Mouse (Mus musculus) forebrain, embryonic 14.5 days (tissue): ENCODE data around the gene Sh3kbp1. TPM values are rescaled to one million over a fixed set of nuclear protein-coding genes. Genes with fewer than 3 reads are reported as not detected.

Source experiments
- ATAC-seq: fragments of 200-750 bp; cut with Nextera tagmentation; 2 replicates; pipeline ENCODE4 v1.8.0; 2017; ENCODE audit warnings: mild to moderate bottlenecking, moderate library complexity
- DNase-seq: peaks from one replicate; pipeline ENCODE4 v3.0.0-alpha.2; 2015; ENCODE audit warnings: low spot score
- H3K27ac ChIP-seq: fragments of 300-500 bp; sonication (generic); 2 replicates; pipeline ENCODE4 v1.5.1; 2014; ENCODE audit warnings: low read depth, mild to moderate bottlenecking, control low read depth, low read length, moderate library complexity
- H3K27me3 ChIP-seq: fragments of 300-500 bp; sonication (generic); replicated peaks from 2 replicates; pipeline ENCODE4 v1.6.1; 2014; ENCODE audit warnings: low read length, control low read depth, mixed read lengths; ENCODE audit not compliant: control insufficient read depth, insufficient read depth
- H3K36me3 ChIP-seq: fragments of 300-500 bp; sonication (generic); 2 replicates; pipeline ENCODE4 v1.6.1; 2014; ENCODE audit warnings: low read length, control low read depth; ENCODE audit not compliant: control insufficient read depth, insufficient read depth
- H3K4me1 ChIP-seq: fragments of 300-500 bp; sonication (generic); 2 replicates; pipeline ENCODE4 v1.6.1; 2014; ENCODE audit warnings: antibody characterized with exemption, low read length, control low read depth; ENCODE audit not compliant: control insufficient read depth, insufficient read depth
- H3K4me2 ChIP-seq: fragments of 300-500 bp; sonication (generic); 2 replicates; pipeline ENCODE4 v1.6.1; 2014; ENCODE audit warnings: mild to moderate bottlenecking, control low read depth, low read length
- H3K4me3 ChIP-seq: fragments of 300-500 bp; sonication (generic); 2 replicates; pipeline ENCODE4 v1.5.1; 2014; ENCODE audit warnings: low read depth, low read length, control low read depth
- H3K9ac ChIP-seq: fragments of 300-500 bp; sonication (generic); 2 replicates; pipeline ENCODE4 v1.6.1; 2014; ENCODE audit warnings: mild to moderate bottlenecking, low read length, control low read depth, moderate library complexity
- H3K9me3 ChIP-seq: fragments of 300-500 bp; sonication (generic); replicated peaks from 2 replicates; pipeline ENCODE4 v1.6.1; 2016; ENCODE audit warnings: low read length, control low read depth, mixed read lengths; ENCODE audit not compliant: control insufficient read depth
- WGBS: fragments of 180-500 bp; shearing (Covaris S2); extraction: QIAGEN DNeasy Blood & Tissue Kit; methylation state at CpG from one replicate; pipeline ENCODE4 v1.1.7; 2014; 5-methylcytosine and 5-hydroxymethylcytosine counted together
- polyA plus RNA-seq: library from polyadenylated mRNA; unstranded; fragments of >200 nt; fragmentation: Nextera tagmentation; extraction: Ambion mirVana; gene quantifications from 2 replicates; pipeline ENCODE4 v1.2.1, GENCODE M21; 2014

The Sh3kbp1 gene
- polyA plus RNA-seq, 1 experiment from 2014 or later: 38.7 TPM

DNA sequence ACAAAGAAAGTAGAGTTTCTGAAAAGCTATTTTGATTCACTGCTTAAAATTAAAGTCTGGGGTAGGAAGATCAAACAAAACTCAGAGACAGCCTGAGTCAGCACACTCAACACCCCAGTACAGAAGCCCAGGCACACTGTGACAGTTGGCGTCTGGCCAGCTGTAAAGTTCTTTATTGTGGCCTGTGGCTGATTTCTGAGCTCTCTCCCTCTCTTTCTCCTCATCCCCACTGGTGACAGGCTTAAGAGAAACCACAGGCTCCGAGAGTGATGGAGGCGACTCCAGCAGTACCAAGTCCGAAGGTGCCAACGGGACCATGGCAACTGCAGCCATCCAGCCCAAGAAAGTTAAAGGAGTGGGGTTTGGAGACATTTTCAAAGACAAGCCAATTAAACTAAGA lies 201.1 kb downstream of the Sh3kbp1 start:
- Histone ChIP-seq H3K4me2 (no peak overlapping the region), H3K27me3 (no peaks in the 10 kb centered on the region), H3K9me3 (no peaks in the 10 kb centered on the region), H3K36me3 (no peaks in the 10 kb centered on the region), H3K9ac (no peak overlapping the region), H3K4me3 (no peak overlapping the region), H3K4me1 (no peaks in the 10 kb centered on the region), H3K27ac (no peak overlapping the region)
- peak; percentile 23 for DNase-seq
- WGBS: 65% methylated on average over 5 of the region's 5 CpGs
- ATAC-seq: no peak

DNA sequence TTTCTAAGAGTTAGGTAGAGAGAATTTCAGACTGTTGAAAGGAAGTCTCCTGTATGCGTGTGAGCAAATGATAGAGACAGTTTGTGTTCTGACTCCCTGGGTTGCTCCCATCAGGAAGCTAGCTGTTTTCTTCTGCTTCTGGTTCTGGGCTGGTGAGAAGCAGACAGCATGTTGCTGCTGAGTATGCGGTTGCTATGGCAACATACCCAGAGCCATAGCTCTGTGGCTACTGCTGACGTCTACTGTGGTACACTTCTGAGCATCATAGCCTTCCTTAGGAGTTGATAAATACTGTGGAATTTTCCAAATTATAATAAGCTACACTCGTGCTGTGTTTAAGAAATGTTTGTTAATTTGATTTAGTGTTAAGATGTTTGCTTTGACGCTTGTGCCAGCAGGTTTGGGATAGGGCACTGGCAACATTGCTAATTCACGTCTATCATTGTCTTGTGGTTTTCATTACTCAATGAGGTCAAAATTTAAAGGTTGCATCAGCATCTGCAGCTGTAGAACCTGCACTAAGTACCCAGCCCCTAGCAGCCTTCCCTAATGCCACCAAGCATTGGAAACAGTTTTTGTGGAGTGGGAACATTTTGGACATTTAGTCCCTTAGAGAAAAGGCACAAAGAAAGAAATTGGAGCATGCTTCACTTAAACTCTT lies 202.2 kb downstream of the Sh3kbp1 start:
- Histone ChIP-seq H3K27ac (no peak overlapping the region), H3K9me3 (no peaks in the 10 kb centered on the region), H3K4me1 (no peaks in the 10 kb centered on the region), H3K4me2 (no peak overlapping the region), H3K9ac (no peak overlapping the region), H3K36me3 (no peaks in the 10 kb centered on the region), H3K4me3 (no peak overlapping the region), H3K27me3 (no peaks in the 10 kb centered on the region)
- WGBS: 54% methylated on average over 6 of the region's 6 CpGs
- DNase-seq (peak; percentile 76), ATAC-seq (peak; percentile 88)

DNA sequence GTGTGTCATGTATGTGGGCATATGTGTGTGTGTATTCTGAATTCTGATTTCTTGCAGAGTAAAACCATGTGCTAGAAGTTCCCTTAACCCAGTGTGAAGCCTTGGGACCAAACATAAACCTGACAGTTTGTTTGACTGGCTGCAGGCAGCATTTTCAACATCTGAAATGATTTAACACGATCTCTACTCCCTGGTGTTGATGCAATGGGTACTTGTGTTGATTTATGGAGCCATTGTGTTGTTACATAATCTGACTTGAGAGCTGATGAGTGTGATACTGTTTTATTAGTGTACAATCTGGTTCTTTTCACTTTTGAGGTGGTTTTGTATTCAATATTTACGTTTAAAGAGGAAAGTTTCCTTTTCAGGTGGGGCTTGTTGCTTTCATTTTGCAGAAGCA lies 204.1 kb downstream of the Sh3kbp1 start:
- H3K4me1 ChIP-seq: no peaks in the 10 kb centered on the region
- H3K4me2 ChIP-seq: no peak overlapping the region
- no peak overlapping the region for H3K9ac ChIP-seq
- DNase-seq: no peak
- no peak overlapping the region for H3K27ac ChIP-seq
- no peaks in the 10 kb centered on the region for H3K36me3 ChIP-seq
- H3K27me3 ChIP-seq: no peaks in the 10 kb centered on the region
- H3K4me3 ChIP-seq: no peak overlapping the region
- WGBS: 74% methylated on average over 2 of the region's 2 CpGs
- no peaks in the 10 kb centered on the region for H3K9me3 ChIP-seq
- no peak for ATAC-seq

DNA sequence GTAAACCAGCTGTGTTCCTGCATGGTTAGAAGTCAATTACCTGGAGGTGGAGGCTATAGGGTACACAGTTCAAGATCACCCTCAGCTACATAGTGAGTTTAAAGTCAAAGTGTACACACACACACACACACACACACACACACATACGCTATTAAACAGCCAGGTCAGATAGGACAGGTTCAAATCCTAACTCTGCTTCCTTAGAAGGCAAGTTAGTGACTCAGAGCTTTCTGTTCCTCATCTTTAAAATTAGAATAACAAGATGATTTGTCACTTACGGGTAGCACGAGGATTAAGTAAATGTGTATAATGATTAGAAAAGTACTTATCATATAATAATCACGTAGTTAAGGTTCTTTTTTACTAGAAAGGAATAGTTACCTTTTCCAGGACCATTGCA lies 208.2 kb downstream of the Sh3kbp1 start:
- ATAC-seq: no peak
- Histone ChIP-seq H3K27ac (no peak overlapping the region), H3K4me3 (no peak overlapping the region), H3K9ac (no peak overlapping the region), H3K4me1 (no peaks in the 10 kb centered on the region), H3K27me3 (no peaks in the 10 kb centered on the region), H3K36me3 (no peaks in the 10 kb centered on the region), H3K4me2 (no peak overlapping the region), H3K9me3 (no peaks in the 10 kb centered on the region)
- DNase-seq: no peak
- 92% methylated on average over 4 of the region's 4 CpGs for WGBS

DNA sequence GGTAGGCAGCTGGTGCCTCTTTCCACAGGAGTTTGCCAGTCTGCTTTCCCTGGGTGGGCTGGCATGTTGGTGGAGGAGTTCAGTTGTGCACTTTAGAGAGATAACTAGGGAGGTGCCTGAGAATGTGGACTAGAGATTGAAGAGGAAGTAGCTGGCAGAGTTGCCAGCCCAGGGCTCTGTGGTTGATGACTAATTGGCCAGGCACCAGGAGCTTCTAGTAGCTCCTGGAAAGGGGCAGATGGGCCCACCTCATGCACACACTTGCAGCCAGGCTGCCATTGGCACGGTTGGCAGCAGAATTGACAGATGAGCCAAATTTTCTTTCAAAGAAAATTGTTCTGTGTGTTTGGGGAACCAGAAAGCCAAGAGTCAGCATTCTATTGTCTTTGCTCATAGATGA lies 210.3 kb downstream of the Sh3kbp1 start:
- Histone ChIP-seq H3K4me1 (no peaks in the 10 kb centered on the region), H3K9me3 (no peaks in the 10 kb centered on the region), H3K4me2 (no peak overlapping the region), H3K4me3 (no peak overlapping the region), H3K27me3 (no peaks in the 10 kb centered on the region), H3K36me3 (no peaks in the 10 kb centered on the region), H3K27ac (no peak overlapping the region), H3K9ac (no peak overlapping the region)
- ATAC-seq (peak; percentile 79; the same call in 1 of the 2 replicates), DNase-seq (peak; percentile 69)
- 57% methylated on average over 1 of the region's 1 CpGs for WGBS

DNA sequence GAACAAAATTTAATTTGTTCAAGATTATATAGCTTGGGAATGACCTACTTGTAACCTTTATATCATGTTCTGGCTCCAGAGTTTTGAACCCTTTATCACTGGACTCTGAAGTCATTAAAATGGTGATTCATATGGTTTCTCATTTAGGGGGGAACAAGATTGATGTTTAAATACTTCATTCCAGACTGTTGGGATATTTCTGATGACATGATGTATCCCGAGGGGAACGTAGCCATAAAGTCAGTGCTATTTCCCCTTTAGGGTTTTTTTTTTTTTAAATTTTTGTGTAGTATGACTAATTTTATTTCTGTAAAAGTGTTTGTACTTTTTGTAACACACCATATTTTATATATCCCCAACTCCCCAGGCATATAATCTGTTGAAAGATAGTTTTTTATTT lies 212.7 kb downstream of the Sh3kbp1 start:
- DNase-seq (no peak), ATAC-seq (no peak)
- Histone ChIP-seq H3K4me1 (no peaks in the 10 kb centered on the region), H3K4me3 (no peak overlapping the region), H3K36me3 (no peaks in the 10 kb centered on the region), H3K27me3 (no peaks in the 10 kb centered on the region; the same call in 1 of the 2 replicates), H3K27ac (no peak overlapping the region), H3K9ac (no peak overlapping the region), H3K9me3 (no peaks in the 10 kb centered on the region), H3K4me2 (no peak overlapping the region)
- WGBS: 92% methylated on average over 2 of the region's 2 CpGs

DNA sequence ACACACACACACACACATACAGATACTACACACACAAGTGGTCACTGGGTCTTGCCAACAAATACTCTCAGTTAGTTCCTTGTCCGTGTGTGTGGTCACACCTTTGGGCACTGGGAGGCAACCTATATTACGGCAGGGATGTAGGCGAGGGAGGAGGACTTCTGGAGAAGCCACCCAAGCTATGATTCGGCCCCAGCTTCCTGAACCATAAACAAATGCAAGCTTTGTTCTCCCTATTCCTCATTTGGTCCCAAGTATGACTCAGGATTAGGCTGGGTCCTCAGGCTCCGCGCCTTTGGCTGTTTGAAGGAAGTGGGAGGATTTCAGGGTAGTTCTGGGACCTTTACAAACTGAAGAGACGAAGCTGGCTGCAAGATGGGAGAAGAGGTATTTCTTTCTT lies 213.2 kb downstream of the Sh3kbp1 start:
- Histone ChIP-seq H3K27me3 (no peaks in the 10 kb centered on the region; the same call in 1 of the 2 replicates), H3K4me1 (no peaks in the 10 kb centered on the region), H3K9me3 (no peaks in the 10 kb centered on the region), H3K36me3 (no peaks in the 10 kb centered on the region), H3K4me2 (no peak overlapping the region), H3K27ac (no peak overlapping the region), H3K4me3 (no peak overlapping the region), H3K9ac (no peak overlapping the region)
- ATAC-seq (no peak), DNase-seq (no peak)
- 75% methylated on average over 7 of the region's 7 CpGs for WGBS

DNA sequence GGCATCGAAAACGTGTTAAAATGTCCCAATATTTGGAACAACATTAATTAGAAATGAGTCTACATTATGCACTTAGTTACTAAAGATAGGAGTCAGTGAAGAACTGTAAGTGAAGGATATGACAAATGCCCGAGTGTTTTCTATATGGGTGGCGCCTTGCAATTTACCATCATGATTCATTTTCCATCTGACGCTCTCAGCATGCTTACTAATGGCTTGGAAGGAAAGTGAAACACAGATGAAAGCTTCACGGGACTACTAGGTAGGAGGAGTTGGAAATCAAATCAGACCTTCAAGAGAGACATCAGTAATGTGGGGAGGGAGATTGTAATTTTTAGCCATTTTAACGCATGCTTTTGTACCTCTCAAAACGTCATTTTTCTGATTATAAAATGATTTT lies 223.7 kb downstream of the Sh3kbp1 start:
- Histone ChIP-seq H3K27me3 (no peaks in the 10 kb centered on the region), H3K27ac (no peak overlapping the region), H3K9me3 (no peaks in the 10 kb centered on the region), H3K4me2 (no peak overlapping the region), H3K36me3 (no peaks in the 10 kb centered on the region), H3K4me1 (no peaks in the 10 kb centered on the region), H3K4me3 (no peak overlapping the region), H3K9ac (no peak overlapping the region)
- no peak for ATAC-seq
- 87% methylated on average over 8 of the region's 8 CpGs for WGBS
- DNase-seq: no peak

DNA sequence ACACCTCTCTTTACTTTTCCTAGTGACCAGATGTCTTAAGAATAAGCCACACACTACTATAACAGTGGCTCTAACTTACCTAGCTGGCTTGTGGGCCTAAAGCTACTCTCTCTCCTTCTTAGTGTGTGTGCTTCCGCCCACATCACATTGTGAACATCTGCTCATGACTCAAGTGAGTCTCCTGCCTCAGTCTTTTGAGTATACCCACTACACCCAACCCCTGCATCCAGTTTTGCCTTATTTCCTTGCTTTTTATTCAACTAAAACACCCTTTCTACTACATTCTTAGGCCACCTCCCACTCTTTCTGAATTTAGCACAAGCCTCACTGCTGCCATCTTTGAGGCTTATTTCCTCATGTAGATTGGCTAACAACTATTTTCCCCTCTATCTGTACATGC lies 229.8 kb downstream of the Sh3kbp1 start:
- no peak overlapping the region for H3K9ac ChIP-seq
- DNase-seq (no peak), ATAC-seq (no peak)
- no peak overlapping the region for H3K4me3 ChIP-seq
- 95% methylated on average over 1 of the region's 1 CpGs for WGBS
- no peaks in the 10 kb centered on the region for H3K4me1 ChIP-seq
- H3K4me2 ChIP-seq: no peak overlapping the region
- H3K27me3 ChIP-seq: no peaks in the 10 kb centered on the region
- no peaks in the 10 kb centered on the region for H3K36me3 ChIP-seq
- H3K27ac ChIP-seq: no peak overlapping the region
- no peaks in the 10 kb centered on the region for H3K9me3 ChIP-seq
